Mouse (Mus musculus) intestine, embryonic 16.5 days (tissue): Measurements from ENCODE around the gene AY358078. TPM values are rescaled to one million over a fixed set of nuclear protein-coding genes. Genes with fewer than 3 reads are reported as not detected.
"Not testable (repeated sequence)": the region's sequence is repeated elsewhere in the genome, so short reads cannot be mapped to it uniquely, and the experiment has no call there.

Experiments
- ATAC-seq: fragments of 200-750 bp; cut with Nextera tagmentation; 2 replicates; pipeline ENCODE4 v1.8.0; 2017; ENCODE audit warnings: moderate TSS enrichment, moderate library complexity
- H3K27ac ChIP-seq: fragments of 300-500 bp; sonication (generic); 2 replicates; pipeline ENCODE4 v1.5.1; 2014; ENCODE audit warnings: mild to moderate bottlenecking, low read length
- H3K27me3 ChIP-seq: fragments of 300-500 bp; sonication (generic); replicated peaks from 2 replicates; pipeline ENCODE4 v1.6.1; 2014; ENCODE audit warnings: low read length, control low read depth, mixed read lengths; ENCODE audit not compliant: control insufficient read depth, insufficient read depth
- H3K36me3 ChIP-seq: fragments of 300-500 bp; sonication (generic); 2 replicates; pipeline ENCODE4 v1.6.1; 2014; ENCODE audit warnings: low read length, control low read depth; ENCODE audit not compliant: control insufficient read depth, insufficient read depth
- H3K4me1 ChIP-seq: fragments of 300-500 bp; sonication (generic); 2 replicates; pipeline ENCODE4 v1.6.1; 2014; ENCODE audit warnings: low read length, control low read depth, mixed read lengths; ENCODE audit not compliant: control insufficient read depth, insufficient read depth
- H3K4me2 ChIP-seq: fragments of 300-500 bp; sonication (generic); 2 replicates; pipeline ENCODE4 v1.6.1; 2014; ENCODE audit warnings: low read depth, low read length, control low read depth
- H3K4me3 ChIP-seq: fragments of 300-500 bp; sonication (generic); 2 replicates; pipeline ENCODE4 v1.5.1; 2014; ENCODE audit warnings: mild to moderate bottlenecking, low read length
- H3K9ac ChIP-seq: fragments of 300-500 bp; sonication (generic); 2 replicates; pipeline ENCODE4 v1.6.1; 2014; ENCODE audit warnings: low read depth, low read length
- H3K9me3 ChIP-seq: fragments of 300-500 bp; sonication (generic); 2 replicates; pipeline ENCODE4 v1.6.1; 2016; ENCODE audit warnings: low read length, control low read depth; ENCODE audit not compliant: control insufficient read depth
- WGBS: fragments of 180-500 bp; shearing (Covaris S2); extraction: QIAGEN DNeasy Blood & Tissue Kit; methylation state at CpG from one replicate; pipeline ENCODE4 v1.1.7; 2014; 5-methylcytosine and 5-hydroxymethylcytosine counted together
- polyA plus RNA-seq: library from polyadenylated mRNA; unstranded; fragments of >200 nt; fragmentation: Nextera tagmentation; extraction: Ambion mirVana; gene quantifications from 2 replicates; pipeline ENCODE4 v1.2.1, GENCODE M21; 2015

Gene AY358078
- polyA plus RNA-seq, 1 experiment from 2014 or later = not detected

GRCm38 (mm10) chr14:51826625-51827024 lies 26.8 kb downstream of the AY358078 start:
- no peaks in the 10 kb centered on the region for H3K36me3 ChIP-seq
- H3K4me3 ChIP-seq = no peak overlapping the region
- ATAC-seq = no peak
- no peak overlapping the region for H3K27ac ChIP-seq
- H3K27me3 ChIP-seq = no peaks in the 10 kb centered on the region
- no peaks in the 10 kb centered on the region for H3K4me1 ChIP-seq
- H3K9ac ChIP-seq = no peak overlapping the region
- H3K9me3 ChIP-seq = no peaks in the 10 kb centered on the region
- no peak overlapping the region for H3K4me2 ChIP-seq
- WGBS = 80% methylated on average over 1 of the region's 1 CpGs

GRCm38 (mm10) chr14:51827842-51828241 lies 28.0 kb downstream of the AY358078 start:
- 21% methylated on average over 5 of the region's 5 CpGs for WGBS
- not testable (repeated sequence) for H3K36me3 ChIP-seq, H3K9ac ChIP-seq, H3K27ac ChIP-seq, H3K27me3 ChIP-seq, H3K4me1 ChIP-seq, H3K4me2 ChIP-seq, H3K9me3 ChIP-seq, ATAC-seq, H3K4me3 ChIP-seq

DNA sequence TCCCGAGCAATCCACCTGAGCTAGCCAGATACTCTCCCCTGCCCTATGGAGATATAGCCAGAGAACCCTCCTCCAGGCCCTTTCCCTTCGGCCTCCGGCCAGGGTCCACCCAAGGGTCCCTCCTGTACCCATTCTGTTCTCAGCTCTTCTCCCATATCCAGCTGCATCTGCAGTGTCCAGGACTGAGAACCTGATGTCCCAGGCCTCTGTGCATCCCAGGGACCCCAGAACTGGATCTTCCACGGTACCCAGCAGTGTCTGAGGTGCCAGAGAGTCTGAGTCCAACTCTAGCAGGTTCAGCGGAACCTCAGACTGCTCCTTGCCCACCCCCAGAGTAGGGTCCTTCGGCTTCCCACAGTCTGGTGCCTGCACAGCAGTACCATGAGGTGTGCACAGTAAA lies 29.3 kb downstream of the AY358078 start:
- Histone ChIP-seq H3K4me2 (no peak overlapping the region), H3K9ac (no peak overlapping the region), H3K36me3 (no peaks in the 10 kb centered on the region), H3K9me3 (no peaks in the 10 kb centered on the region), H3K27me3 (no peaks in the 10 kb centered on the region), H3K4me3 (no peak overlapping the region), H3K27ac (no peak overlapping the region), H3K4me1 (no peaks in the 10 kb centered on the region)
- 76% methylated on average over 6 of the region's 6 CpGs for WGBS
- no peak for ATAC-seq

GRCm38 (mm10) chr14:51838480-51838879 lies 38.6 kb downstream of the AY358078 start:
- not testable (repeated sequence) for ATAC-seq

DNA sequence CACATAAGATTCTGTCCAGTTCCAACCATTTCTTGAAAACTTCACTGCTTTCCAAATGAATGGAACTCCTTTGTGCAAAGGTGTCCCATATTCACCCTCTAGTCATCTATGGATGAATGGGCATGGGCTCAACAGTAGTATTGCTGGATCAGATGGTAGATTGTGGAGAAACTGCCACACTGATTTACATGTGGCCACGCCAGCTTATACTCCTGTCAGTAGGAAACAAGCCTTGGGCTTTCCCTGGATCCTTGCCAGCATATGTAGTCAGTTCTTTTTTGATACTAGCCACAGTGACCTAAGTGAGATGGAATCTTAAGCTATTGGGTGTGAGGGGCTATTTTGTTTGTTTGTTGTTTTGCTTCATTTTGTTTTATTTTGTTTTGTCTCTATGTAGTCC lies 42.4 kb downstream of the AY358078 start:
- no peaks in the 10 kb centered on the region for H3K9me3 ChIP-seq
- no peaks in the 10 kb centered on the region for H3K27me3 ChIP-seq
- no peak overlapping the region for H3K27ac ChIP-seq
- no peak for ATAC-seq
- H3K4me1 ChIP-seq = no peaks in the 10 kb centered on the region
- 79% methylated on average over 1 of the region's 1 CpGs for WGBS
- H3K36me3 ChIP-seq = no peaks in the 10 kb centered on the region
- no peak overlapping the region for H3K4me3 ChIP-seq
- no peak overlapping the region for H3K4me2 ChIP-seq
- no peak overlapping the region for H3K9ac ChIP-seq

More at GRCm38 (mm10) chr14:51838480-51838879, 38.6 kb downstream of the AY358078 start:
- not testable (repeated sequence) for H3K9ac ChIP-seq, H3K27ac ChIP-seq, H3K27me3 ChIP-seq, H3K4me3 ChIP-seq, H3K4me1 ChIP-seq, H3K9me3 ChIP-seq, H3K36me3 ChIP-seq, H3K4me2 ChIP-seq
- WGBS = 25% methylated on average over 2 of the region's 2 CpGs

GRCm38 (mm10) chr14:51842781-51843180 lies 42.9 kb downstream of the AY358078 start:
- WGBS = 73% methylated on average over 2 of the region's 2 CpGs
- H3K9ac ChIP-seq = no peak overlapping the region
- no peak for ATAC-seq
- no peaks in the 10 kb centered on the region for H3K4me1 ChIP-seq
- H3K9me3 ChIP-seq = no peaks in the 10 kb centered on the region
- no peaks in the 10 kb centered on the region for H3K36me3 ChIP-seq
- H3K27ac ChIP-seq = no peak overlapping the region
- H3K4me2 ChIP-seq = no peak overlapping the region
- no peak overlapping the region for H3K4me3 ChIP-seq
- H3K27me3 ChIP-seq = no peaks in the 10 kb centered on the region

DNA sequence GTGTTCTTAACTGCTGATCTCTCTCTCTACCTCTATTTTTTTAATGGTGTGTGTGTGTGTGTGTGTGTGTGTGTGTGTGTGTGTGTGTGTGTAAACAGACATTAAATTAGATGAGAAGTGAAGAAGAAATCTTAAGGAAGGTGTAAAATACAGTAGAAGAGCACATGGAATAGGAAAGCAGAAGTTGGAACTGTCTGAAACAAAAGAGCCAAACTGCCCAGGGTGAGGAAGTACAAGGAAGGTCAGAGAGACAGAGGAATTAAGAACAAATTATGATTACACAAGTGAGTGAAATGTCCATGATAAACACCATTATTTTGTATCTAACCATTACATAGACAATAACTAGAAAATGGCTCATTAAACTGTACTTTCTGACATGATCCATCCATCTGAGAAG lies 44.0 kb downstream of the AY358078 start:
- Histone ChIP-seq H3K4me3 (no peak overlapping the region), H3K9ac (no peak overlapping the region), H3K36me3 (no peaks in the 10 kb centered on the region), H3K27ac (no peak overlapping the region), H3K27me3 (no peaks in the 10 kb centered on the region), H3K4me1 (no peaks in the 10 kb centered on the region), H3K4me2 (no peak overlapping the region), H3K9me3 (no peaks in the 10 kb centered on the region)
- no peak for ATAC-seq

GRCm38 (mm10) chr14:51846566-51846965 lies 46.7 kb downstream of the AY358078 start:
- WGBS = 35% methylated on average over 3 of the region's 3 CpGs
- no peak overlapping the region for H3K4me2 ChIP-seq
- H3K4me1 ChIP-seq = no peaks in the 10 kb centered on the region
- H3K27me3 ChIP-seq = no peaks in the 10 kb centered on the region
- no peak overlapping the region for H3K9ac ChIP-seq
- no peak overlapping the region for H3K27ac ChIP-seq
- ATAC-seq = no peak
- no peaks in the 10 kb centered on the region for H3K9me3 ChIP-seq
- no peaks in the 10 kb centered on the region for H3K36me3 ChIP-seq
- no peak overlapping the region for H3K4me3 ChIP-seq

- WGBS = 45% methylated on average over 3 of the region's 3 CpGs
- not testable (repeated sequence) for H3K27me3 ChIP-seq, ATAC-seq, H3K4me1 ChIP-seq, H3K4me3 ChIP-seq, H3K9me3 ChIP-seq, H3K36me3 ChIP-seq, H3K27ac ChIP-seq, H3K9ac ChIP-seq, H3K4me2 ChIP-seq
Observed at GRCm38 (mm10) chr14:51851006-51851405, 51.2 kb downstream of the AY358078 start.

- ATAC-seq = no peak
- H3K36me3 ChIP-seq = no peaks in the 10 kb centered on the region
- H3K27ac ChIP-seq = no peak within 1 kb of the TSS
- no peaks in the 10 kb centered on the region for H3K9me3 ChIP-seq
- H3K4me3 ChIP-seq = no peak within 1 kb of the TSS
- H3K4me2 ChIP-seq = no peak within 1 kb of the TSS
- no peak within 1 kb of the TSS for H3K9ac ChIP-seq
- H3K4me1 ChIP-seq = no peaks in the 10 kb centered on the region
- no peaks in the 10 kb centered on the region for H3K27me3 ChIP-seq
Observed at GRCm38 (mm10) chr14:51853399-51853798, 53.6 kb downstream of the AY358078 start, which contains the start of gene Ear6. Gene Ear6, plus strand, starts transcription at chr14:51853699.
